Mouse (Mus musculus) ES-Bruce4 (cell line): Measurements from ENCODE around the gene Scn4a. TPM values are rescaled to one million over a fixed set of nuclear protein-coding genes. Genes with fewer than 3 reads are reported as not detected.

ENCODE experiments used
- H3K27ac ChIP-seq: 2 replicates; pipeline ENCODE4 v1.5.1; 2012; ENCODE audit warnings: low read length, inconsistent platforms; ENCODE audit not compliant: insufficient read depth
- H3K27me3 ChIP-seq: 2 replicates; pipeline ENCODE4 v1.6.1; 2012; ENCODE audit warnings: mild to moderate bottlenecking, low read length, inconsistent platforms; ENCODE audit not compliant: control insufficient read depth, poor library complexity, insufficient read depth, severe bottlenecking
- H3K36me3 ChIP-seq: 2 replicates; pipeline ENCODE4 v1.6.1; 2012; ENCODE audit warnings: inconsistent platforms, mild to moderate bottlenecking, low read length, moderate library complexity; ENCODE audit not compliant: control insufficient read depth, poor library complexity, insufficient read depth, severe bottlenecking
- H3K4me1 ChIP-seq: one replicate; pipeline ENCODE4 v1.8.1; 2011; ENCODE audit warnings: low read length; ENCODE audit not compliant: control insufficient read depth, insufficient read depth
- H3K4me3 ChIP-seq: 2 replicates; pipeline ENCODE4 v1.5.1; 2011; ENCODE audit warnings: low read depth, mild to moderate bottlenecking, low read length
- H3K9ac ChIP-seq: 2 replicates; pipeline ENCODE4 v1.6.1; 2012; ENCODE audit warnings: low read depth, mild to moderate bottlenecking, inconsistent platforms; ENCODE audit not compliant: poor library complexity, severe bottlenecking
- H3K9me3 ChIP-seq: replicated peaks from 2 replicates; pipeline ENCODE4 v1.6.1; 2012; ENCODE audit warnings: mild to moderate bottlenecking, low read length, inconsistent platforms; ENCODE audit not compliant: control insufficient read depth, poor library complexity, insufficient read depth, severe bottlenecking
- CTCF ChIP-seq: IDR thresholded peaks from one replicate; pipeline ENCODE4 v1.8.1; 2011; ENCODE audit warnings: low read depth, low read length
- EP300 ChIP-seq: IDR thresholded peaks from 2 replicates; pipeline ENCODE4 v1.6.1; 2011; ENCODE audit warnings: low read depth, low read length; ENCODE audit not compliant: insufficient read depth
- POLR2A ChIP-seq: IDR thresholded peaks from one replicate; pipeline ENCODE4 v1.8.1; 2011; ENCODE audit warnings: low read length; ENCODE audit not compliant: insufficient read depth
- polyA plus RNA-seq: library from polyadenylated mRNA; stranded (reverse); fragments of >200 nt; gene quantifications from 2 replicates; pipeline ENCODE4 v1.2.4, GENCODE M21; 2011; ENCODE audit warnings: low read depth; ENCODE audit not compliant: missing spikeins, insufficient read depth, insufficient read length

Gene Scn4a
- polyA plus RNA-seq, 1 experiment = not detected

DNA sequence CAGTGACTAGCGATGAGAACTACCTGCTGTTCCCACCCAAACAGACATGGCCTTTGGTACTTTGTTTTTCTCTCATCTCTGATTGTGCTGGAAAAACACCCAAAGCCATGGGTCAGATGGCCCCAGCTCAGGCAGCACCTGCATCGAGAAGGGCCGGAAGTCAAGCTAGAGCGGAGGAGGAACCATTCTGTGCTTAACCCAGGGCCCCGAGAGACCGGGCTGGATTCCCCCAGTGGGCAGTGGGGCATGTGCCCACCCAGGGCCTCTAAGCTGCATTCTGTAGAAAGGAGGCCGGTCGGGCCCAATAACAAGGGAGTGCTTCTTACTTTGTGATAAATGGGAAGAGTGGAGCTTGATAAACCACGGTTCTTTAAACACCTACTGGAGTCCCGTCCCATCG, 44.9 kb downstream of the Scn4a start:
- TF ChIP-seq EP300 = no peak
- TF ChIP-seq CTCF = no peak
- TF ChIP-seq POLR2A = no peak
- Histone ChIP-seq H3K4me3 (no peak overlapping the region), H3K9me3 (no peaks in the 10 kb centered on the region), H3K4me1 (no peaks in the 10 kb centered on the region), H3K9ac (no peak overlapping the region), H3K36me3 (no peaks in the 10 kb centered on the region), H3K27me3 (no peaks in the 10 kb centered on the region), H3K27ac (no peak overlapping the region)

DNA sequence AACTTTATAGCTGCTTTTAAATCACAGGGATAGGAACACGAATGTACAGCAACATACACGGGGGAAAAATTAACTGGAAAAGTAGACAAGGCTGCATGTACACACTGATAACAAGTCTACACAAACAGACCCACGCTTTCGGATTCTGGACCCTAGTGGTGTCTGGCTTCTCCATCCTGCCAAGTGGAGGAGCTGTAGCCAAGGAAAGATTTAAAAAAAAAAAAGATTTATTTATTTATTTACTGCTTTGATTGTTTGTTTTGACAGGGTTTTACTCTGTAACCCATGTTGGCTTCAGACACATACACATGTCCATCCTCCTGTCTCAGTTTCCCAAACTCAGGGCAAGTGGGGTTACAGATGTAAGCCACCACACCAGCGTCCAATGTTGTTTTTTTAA, 45.7 kb downstream of the Scn4a start:
- Histone ChIP-seq H3K27ac (no peak overlapping the region), H3K36me3 (no peaks in the 10 kb centered on the region), H3K4me1 (no peaks in the 10 kb centered on the region), H3K9me3 (no peaks in the 10 kb centered on the region), H3K27me3 (no peaks in the 10 kb centered on the region), H3K4me3 (no peak overlapping the region), H3K9ac (no peak overlapping the region)
- TF ChIP-seq EP300 (no peak), POLR2A (no peak), CTCF (no peak)

DNA sequence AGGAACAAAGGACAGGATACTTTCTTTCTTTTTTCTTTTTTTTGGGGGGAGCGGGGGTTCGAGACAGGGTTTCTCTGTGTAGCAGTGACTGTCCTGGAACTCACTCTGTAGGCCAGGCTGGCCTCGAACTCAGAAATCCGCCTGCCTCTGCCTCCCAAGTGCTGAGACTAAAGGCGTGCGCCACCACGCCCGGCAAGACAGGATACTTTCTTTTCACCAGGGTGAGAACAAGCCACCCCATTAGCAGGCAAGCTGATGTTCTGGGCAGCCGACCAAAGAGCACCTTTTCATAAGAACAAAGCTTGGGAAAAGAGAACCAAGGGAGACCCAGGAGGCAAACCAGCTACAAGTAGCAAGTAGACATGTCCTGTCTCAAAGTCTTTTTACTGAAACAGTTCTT, 46.3 kb downstream of the Scn4a start:
- TF ChIP-seq POLR2A (no peak), EP300 (no peak), CTCF (no peak)
- no peak overlapping the region for H3K4me3 ChIP-seq
- no peak overlapping the region for H3K9ac ChIP-seq
- H3K4me1 ChIP-seq = no peaks in the 10 kb centered on the region
- no peaks in the 10 kb centered on the region for H3K9me3 ChIP-seq
- H3K27me3 ChIP-seq = no peaks in the 10 kb centered on the region
- no peak overlapping the region for H3K27ac ChIP-seq
- H3K36me3 ChIP-seq = no peaks in the 10 kb centered on the region

DNA sequence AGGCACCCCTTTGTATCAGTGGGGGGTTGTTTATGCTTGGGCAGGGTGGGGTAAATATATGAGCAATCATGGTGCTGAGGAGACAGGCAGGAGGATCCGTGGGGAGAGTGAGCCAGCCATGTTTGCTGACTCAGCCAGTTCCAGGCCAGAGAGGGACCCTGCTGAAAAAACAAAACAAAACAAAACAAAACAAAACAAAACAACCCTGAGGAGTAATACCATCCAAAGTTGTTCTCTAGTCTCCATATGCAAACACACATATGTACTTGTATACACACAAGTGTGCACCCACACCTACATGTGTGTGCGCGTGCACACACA, 47.1 kb downstream of the Scn4a start:
- no peaks in the 10 kb centered on the region for H3K4me1 ChIP-seq
- H3K36me3 ChIP-seq = no peaks in the 10 kb centered on the region
- no peaks in the 10 kb centered on the region for H3K27me3 ChIP-seq
- H3K4me3 ChIP-seq = no peak overlapping the region
- no peak overlapping the region for H3K9ac ChIP-seq
- no peak overlapping the region for H3K27ac ChIP-seq
- TF ChIP-seq CTCF (no peak), EP300 (no peak), POLR2A (no peak)
- no peaks in the 10 kb centered on the region for H3K9me3 ChIP-seq

DNA sequence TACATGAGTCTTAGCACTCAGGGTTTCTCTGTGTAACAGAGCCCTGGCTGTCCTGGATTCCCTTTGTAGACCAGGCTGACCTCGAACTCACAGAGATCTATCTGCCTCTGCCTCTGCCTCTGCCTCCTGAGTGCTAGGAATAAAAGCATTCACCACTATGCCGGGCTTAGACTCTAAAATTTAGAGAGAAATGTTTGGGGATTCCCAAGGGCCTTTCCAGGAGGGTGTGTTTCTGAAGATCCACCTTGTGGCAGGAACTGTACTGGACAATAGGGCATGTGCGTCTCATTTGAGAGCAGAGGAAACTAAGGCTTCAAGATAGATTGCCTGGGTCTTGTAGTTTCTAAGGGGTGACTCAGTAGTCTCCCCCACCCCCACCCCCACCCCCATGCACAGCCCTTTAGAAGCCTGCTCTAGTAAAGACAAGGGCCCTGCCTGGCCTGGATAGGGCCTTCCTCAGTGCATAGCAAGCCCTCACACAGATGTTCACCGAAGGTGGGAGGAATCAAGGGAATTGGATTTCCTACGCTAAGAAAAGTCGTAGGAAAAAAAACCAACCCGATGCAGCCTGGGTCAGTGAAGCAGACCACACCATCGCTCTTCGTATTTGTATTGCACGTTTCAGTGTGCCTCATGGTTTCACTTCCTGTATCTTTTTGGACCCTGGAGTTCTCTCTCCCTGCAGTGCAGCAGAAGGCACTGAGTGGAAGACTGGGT, 47.6 kb downstream of the Scn4a start:
- Histone ChIP-seq H3K9ac (no peak overlapping the region), H3K36me3 (no peaks in the 10 kb centered on the region), H3K4me1 (no peaks in the 10 kb centered on the region), H3K27ac (no peak overlapping the region), H3K9me3 (no peaks in the 10 kb centered on the region), H3K4me3 (no peak overlapping the region), H3K27me3 (no peaks in the 10 kb centered on the region)
- TF ChIP-seq EP300 (no peak), POLR2A (no peak), CTCF (no peak)

DNA sequence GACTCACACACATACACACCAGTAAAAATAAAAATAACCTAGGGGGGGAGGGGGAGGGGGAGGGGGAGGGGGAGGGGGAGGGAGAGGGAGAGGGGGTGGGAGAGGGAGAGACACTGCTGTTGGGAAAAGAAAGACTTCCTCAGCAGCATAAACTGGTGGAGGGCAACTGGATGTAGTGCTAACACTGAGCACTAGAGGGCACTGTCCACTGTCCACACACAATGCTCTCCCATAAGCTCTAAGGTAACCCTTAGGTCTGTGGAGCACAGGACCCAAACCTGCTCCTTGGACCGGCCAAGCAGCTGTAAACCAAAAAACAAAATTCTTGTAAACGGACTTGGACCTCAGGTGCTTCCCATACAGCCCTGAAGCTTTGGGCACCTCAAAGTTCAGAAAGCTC, 50.5 kb downstream of the Scn4a start:
- H3K4me1 ChIP-seq = no peaks in the 10 kb centered on the region
- H3K27me3 ChIP-seq = no peaks in the 10 kb centered on the region
- no peak overlapping the region for H3K27ac ChIP-seq
- no peak overlapping the region for H3K4me3 ChIP-seq
- TF ChIP-seq POLR2A (no peak), CTCF (peak; percentile 85)
- H3K36me3 ChIP-seq = no peaks in the 10 kb centered on the region
- peaks cover 7% of the 10 kb centered on the region for H3K9me3 ChIP-seq
- H3K9ac ChIP-seq = no peak overlapping the region
